Mouse (Mus musculus): ENCODE data around the gene Nphp4.

Gene Nphp4

DNA sequence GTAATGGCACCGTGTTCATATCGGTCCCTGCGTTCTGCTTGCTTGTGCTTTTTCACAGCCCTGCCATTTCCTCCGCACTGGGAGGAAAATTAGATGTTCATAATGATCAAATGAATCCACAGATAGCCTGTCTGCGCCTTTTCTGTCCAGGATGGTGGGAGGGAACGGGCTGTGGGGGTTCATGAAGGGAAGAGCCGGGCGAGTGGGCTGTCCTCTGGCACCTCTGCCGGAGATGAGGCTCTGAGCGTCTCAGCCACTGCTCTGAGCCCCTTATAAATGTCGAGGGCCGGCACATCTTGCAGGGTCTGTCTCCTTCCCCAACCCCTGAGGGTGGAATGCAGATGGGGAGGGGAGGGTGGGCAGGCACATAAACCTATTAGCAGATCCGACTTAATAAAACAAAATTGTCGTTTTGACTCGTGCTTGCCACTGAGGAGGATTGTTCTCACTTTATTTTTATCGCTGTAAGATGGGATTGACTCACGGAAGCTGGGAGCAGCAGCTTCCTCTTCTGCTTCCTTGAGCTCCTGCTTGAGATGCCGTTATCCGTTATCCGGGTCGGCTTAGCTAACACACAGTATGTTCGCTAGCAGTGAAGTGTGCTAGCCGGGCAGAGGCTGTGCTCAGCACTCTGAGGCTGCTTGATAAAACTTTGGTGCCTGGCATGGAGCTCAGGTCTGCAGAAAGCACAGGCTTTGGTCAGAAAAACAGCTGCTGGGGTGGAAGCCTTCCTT, 92.3 kb downstream of the Nphp4 start:
- no peak for DNase-seq

GRCm38 (mm10) chr4:152574266-152574665, 97.8 kb downstream of the Nphp4 start:
- DNase-seq: no peak

- DNase-seq: no peak
These were observed 100.3 kb downstream of the Nphp4 start for GRCm38 (mm10) chr4:152576826-152577225.

GRCm38 (mm10) chr4:152579956-152580355, 103.5 kb downstream of the Nphp4 start:
- DNase-seq: no peak

DNA sequence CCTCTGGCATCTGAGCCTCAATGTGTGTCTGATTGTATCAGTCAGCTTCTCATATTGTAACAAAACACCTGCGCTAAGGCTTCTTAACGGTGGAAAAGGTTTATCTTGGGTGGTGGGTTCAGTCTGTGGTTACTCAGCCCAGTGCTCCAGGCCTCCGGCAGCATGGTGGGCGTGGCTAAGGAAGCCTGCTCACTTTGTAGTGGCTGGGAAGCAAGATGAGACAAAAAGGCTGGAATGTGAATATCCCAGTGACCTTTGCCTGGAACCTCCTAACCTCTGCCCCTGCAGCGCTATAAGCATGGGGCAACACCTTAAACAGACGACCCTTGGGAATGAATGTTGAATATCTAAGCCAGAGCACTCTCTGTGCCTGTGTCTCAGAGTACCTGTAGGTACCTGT, 105.7 kb downstream of the Nphp4 start:
- DNase-seq: no peak

DNA sequence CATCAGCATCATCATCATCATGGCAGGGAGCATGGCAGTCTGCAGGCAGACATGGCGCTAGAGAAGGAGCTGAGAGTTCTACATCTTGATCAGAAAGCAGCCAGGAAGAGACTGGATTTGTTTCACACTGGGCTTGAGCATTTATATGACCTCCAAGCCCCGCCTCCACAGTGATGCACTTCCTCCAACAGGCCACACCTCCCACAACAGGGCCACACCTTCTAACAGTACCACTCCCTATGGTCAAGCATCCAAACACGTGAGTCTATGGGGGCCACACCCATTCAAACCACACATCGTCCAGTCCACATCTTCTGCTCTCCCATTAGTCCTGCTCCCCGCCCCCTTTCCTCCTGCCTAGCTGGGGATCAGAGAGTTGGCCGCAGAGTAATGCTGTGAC, 107.1 kb downstream of the Nphp4 start:
- DNase-seq: no peak

DNA sequence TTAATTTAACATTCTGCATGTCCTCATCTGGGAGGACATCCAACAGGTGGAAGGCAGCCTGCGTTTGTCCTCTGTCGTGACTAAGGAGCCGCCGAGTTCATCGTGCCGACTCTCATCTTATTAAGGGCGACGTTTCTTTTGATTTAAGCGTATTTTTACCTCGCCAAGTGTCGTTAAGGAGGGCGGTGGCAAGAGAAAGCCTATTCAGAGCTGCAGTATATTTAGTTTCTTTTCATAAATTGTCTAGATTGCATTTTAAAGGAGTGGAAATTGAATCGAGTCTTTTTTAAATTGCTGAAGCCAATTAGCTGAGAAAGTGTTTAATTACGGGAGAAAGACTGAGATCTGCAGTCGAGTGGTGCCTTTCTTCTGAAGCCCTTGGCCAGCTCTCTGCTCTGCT, 109.0 kb downstream of the Nphp4 start:
- no peak for DNase-seq

- DNase-seq: no peak
These were observed 109.7 kb downstream of the Nphp4 start for GRCm38 (mm10) chr4:152586175-152586574.

- no peak for DNase-seq
These were observed 127.8 kb downstream of the Nphp4 start for GRCm38 (mm10) chr4:152604285-152604684.

- DNase-seq: no peak
These were observed 132.7 kb downstream of the Nphp4 start for GRCm38 (mm10) chr4:152609196-152609595.

DNA sequence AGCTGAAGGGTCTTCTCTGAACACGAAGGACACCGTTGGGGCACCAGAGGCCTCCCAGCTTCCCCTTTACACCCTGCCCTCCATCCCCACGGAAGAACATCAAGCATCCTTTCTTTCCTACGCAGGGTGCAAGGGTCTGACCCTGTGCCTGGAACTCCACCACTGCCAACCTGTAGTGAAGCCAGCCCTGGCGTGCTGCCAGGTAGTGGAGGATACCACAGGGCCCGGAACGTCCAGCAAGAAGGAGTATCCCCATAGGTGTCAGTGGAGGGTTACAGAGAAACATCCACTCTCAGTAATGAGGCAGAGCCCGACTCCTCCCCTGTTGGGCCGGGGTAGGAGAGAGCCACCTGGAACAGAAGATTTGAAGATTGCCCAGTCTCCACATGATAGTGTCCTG, 133.5 kb downstream of the Nphp4 start:
- DNase-seq: no peak

Data from cerebellum, adult 18-20 months (tissue).